Mouse (Mus musculus) cerebellum, postnatal 4 days (tissue): ENCODE results near the gene Taz.

Experiments used
- DNase-seq, 2 experiments: peaks; one replicate each; pipeline ENCODE4 v3.0.0; 2022; ENCODE audit warnings: low spot score in 2 of 2, mixed read lengths in 1 of 2

Taz gene

DNA sequence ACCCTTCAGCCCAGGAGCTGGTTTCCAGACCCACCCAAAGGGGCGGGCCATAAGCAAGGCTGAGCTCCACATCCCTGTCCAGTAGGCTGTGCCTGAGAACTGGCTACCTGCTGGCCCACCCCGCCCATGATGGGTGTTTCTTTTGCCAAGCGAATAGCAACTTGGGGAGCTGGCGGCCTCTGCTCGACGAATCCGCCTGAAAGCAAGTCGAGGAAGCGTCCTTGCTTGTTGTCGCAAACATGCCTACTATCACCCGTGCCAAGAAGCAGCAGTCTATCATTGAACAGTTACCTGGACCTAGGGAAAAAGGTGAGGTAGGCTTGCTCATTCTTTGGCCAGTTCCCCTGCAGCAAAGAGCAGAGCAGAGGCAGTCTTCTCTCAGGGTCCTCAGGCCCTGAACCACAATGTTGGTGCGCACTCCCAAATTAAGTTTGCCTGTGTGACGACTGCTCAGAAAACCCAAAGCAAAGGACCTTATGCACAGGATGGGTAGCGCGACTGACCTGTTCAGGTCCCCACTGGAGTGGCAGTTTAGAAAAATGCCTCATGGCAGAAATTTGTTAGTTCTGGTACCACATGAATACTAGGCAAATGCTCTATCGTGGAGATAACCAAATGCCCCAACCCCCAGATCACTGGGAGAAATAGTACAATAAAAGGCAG lies at the start of gene Taz, which contains the start of gene Dnase1l1:
TSS of gene Taz (plus strand) at position 181 of the 663 bp plus-strand sequence.
TSS of gene Dnase1l1 (minus strand) at position 606 of the 663 bp plus-strand sequence.
- peak in 1 of 2 experiments; percentile 31 for DNase-seq

DNA sequence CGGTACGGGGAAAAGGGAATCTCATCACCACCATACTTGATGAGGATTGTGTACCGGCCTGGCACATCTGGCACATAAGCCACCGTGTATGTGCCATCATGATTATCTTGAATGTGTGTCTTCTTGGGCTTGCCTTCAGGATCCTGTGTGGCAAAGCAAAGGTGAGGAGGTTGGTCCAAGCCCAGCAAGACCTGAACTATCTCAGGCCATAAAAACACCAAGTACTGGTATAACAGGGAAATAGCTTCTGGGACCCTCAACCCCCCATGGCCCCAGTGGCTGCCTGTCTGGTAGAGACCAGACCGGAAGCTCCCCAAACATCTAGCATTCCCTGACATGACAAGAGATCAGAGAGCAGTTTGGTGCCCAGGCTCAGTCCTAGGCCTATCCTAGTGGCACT lies 48.5 kb upstream of the Taz start:
- DNase-seq, result no peak

DNA sequence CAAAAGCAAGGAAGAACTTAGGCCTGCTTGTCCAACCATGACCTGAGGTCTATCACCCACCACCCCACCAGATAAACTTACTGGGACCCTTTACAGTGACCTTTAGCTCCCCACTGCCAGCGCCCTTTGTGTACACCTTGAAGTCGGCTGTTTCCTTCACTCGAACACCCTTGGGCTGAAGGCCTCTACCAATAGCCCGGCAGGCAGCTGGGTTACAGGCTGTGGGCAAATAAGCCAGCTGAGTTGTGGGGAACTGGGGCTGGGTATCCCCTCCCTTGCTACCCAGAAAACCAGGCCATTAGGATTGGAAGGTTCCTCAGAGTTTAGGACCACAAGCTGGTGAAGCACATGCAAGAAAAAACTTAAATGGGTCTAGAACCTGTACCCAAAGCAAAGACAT lies 41.4 kb upstream of the Taz start:
- DNase-seq, result no peak

DNA sequence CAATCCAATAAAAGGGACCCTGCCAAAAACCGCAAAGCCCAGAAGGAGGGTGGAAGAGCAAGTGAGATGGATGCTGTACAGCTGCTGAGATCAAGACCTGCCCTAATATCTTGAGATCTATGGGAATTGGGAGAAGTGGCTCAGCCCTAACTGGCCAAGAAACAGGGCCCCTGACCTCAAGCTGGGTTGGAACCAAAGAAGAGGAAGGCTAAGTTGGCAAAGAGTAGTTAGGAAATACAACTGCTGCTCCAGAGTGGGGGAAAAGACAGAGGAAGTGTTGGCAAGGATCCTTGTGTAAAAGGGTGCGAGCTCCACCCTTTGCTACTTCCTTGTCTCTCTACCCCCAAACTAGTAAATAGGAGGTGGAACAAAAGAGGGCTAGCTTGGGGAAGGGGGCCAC lies 38.3 kb upstream of the Taz start:
- no peak for DNase-seq

DNA sequence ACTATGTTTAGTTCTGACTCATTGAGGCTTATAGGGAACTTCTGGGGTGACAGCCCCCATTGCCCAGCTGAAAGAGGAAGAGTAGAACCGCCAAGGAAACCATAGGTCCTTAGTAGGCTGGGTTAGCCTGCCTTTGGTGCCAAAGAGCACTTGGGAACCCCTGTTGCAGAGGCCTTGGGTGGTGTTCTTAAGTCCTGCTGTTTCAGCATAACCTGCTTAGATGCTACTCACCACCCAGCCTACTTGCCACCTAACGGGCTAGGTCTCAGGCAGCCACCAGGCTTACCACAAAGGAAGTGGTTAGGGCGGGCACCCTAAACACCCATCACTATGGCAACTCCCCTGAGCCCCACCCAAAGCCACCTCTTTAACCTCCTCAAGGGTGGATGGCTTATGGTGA lies 37.9 kb upstream of the Taz start:
- no peak for DNase-seq

DNA sequence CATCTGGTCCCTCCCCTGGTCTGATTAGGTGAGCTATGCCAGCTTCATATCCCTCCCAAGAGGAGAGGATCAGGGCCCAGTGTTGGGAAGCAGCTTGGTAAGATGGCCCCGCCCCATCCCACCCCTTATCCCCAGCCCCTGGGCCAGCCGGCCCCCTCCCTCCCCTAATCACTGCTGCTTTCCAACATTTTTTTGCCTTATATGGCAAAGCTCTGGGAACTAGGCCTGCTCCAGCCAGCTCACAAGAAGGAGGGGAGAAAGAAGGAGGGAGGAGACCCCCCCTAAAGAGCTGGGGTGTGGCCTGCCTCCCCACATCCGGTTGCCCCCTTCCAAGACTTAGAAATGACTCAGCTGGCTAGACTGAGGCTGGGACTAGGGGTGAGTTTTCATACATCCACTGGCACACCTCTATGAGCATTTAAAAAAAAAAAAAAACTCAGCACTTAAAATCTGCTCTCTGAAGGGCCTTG lies 37.1 kb upstream of the Taz start:
- DNase-seq, result peak in 1 of 2 experiments; percentile 12

DNA sequence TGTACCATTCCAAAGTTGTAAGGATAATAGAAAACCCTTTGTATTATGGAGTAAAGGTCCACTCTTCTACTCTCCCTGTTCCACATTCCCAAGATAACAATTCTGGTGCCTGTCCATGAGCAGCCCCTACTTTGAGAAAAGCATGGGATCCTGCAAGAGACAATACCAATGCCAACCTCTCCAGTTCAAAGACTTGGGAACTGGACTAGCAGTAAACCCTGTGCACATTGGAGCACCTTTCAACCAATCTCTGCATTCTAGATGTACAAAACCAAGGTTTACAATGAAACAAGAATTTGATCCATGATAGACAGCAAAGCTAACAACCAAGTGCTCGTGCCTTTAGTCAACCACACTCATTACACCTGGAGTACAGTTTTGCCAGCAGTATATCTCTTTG lies 36.6 kb upstream of the Taz start:
- DNase-seq, result no peak

DNA sequence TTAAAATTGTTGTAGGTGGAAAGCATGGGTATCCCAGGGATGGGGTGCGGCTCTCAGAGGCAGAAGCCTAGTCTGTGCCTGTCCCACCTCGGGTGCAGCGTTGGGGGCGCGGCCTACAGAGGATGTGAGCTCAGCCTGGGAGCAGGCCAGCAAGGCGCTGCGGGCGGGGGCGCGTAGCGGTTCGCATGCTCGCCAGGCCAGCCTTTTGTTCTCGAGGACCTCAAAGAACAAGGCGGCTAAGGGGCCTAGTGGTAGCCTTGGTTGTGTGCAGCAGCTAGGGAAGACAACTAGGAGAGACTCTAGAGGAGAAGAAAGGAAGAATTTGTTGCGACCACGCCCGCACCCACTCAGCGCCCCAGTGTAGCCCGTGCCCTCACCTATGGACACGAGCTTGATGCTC lies 36.0 kb upstream of the Taz start:
- peak; percentile 53 to 73 for DNase-seq

DNA sequence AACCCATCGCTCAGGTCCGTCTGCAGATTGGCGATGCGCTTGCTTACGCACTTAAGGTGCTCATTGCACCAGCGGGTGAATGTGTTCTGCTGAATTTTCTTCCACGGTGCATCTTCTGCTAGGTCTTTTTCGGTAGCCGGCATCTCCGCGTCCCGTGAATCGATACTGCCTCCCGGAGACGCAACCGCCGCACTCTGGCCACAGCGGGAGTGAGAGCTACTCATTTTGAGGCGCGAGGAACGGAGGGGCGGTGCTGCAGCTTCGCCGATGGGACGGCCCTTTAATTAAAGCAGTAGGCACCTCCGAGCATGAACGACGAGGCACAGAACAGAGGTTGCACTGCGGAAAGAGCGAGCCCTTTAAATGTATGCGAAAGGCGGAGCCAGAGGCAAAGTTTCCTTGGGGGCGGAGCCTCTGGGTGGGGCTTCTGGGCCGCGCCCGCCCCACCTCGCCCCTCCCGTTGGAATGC lies 35.5 kb upstream of the Taz start:
- peak; percentile 56 to 73 for DNase-seq

DNA sequence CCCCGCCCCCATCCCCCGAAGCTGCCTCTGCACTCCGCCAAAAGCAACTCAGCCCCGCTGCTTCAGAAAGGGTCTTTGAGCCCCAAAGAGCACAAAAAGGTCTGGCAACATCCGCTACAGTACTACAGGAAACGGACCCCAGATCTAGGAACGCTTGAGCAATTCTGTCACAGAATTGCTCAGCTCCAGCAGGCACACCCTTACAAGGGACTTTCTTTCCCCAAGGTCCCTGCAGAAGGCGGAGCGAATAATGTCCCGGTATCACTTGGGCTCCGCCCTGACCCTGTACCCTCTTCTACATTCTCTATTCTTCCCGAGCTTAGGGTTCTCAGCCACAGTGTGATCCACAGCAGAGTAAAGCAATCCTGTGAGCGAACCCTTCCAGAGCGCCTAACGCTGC lies 35.0 kb upstream of the Taz start:
- no peak for DNase-seq

DNA sequence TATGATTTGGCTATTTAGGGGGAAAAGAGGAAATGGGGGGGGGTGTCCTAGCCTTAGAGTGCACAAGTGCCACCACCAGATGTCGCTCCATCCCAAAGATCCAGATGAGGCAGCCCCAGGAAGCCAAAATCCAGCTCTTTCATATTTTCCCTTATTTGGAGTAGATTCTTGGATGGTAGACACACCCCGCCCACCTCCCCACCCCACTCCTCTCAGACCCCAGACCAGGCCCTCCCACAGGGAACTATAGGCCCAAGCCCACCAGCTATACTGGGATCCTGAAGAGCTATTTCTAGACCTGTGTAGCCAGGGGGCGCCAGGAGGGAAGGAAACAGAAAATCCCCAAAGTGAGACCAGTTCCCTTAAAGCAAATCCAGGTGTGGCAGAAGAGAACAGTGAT lies 33.1 kb upstream of the Taz start:
- peak in 1 of 2 experiments; percentile 63 for DNase-seq

DNA sequence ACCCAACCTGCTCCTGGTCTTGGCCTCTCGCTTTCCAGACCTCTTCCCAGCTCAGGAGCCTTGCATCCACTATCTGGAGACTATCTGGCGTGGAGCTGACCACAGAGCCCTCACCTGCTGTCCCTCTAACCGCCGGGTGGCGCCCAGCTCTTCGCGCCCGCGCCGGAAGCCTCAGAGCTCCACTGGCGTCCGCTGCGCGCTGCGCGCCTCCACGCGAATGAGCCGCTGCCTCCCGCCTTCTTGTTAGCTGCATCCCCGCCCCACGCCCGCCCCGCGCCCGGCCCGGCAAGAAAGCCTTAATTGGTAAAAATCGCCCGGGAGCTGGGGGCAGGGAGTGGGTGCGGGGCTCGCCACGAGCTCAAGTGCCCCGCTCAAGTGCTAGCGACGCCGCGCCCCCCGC lies 32.1 kb upstream of the Taz start, which contains the start of gene Flna:
TSS of gene Flna (minus strand) at position 206 of the 400 bp plus-strand sequence.
- peak in 1 of 2 experiments; percentile 63 for DNase-seq

DNA sequence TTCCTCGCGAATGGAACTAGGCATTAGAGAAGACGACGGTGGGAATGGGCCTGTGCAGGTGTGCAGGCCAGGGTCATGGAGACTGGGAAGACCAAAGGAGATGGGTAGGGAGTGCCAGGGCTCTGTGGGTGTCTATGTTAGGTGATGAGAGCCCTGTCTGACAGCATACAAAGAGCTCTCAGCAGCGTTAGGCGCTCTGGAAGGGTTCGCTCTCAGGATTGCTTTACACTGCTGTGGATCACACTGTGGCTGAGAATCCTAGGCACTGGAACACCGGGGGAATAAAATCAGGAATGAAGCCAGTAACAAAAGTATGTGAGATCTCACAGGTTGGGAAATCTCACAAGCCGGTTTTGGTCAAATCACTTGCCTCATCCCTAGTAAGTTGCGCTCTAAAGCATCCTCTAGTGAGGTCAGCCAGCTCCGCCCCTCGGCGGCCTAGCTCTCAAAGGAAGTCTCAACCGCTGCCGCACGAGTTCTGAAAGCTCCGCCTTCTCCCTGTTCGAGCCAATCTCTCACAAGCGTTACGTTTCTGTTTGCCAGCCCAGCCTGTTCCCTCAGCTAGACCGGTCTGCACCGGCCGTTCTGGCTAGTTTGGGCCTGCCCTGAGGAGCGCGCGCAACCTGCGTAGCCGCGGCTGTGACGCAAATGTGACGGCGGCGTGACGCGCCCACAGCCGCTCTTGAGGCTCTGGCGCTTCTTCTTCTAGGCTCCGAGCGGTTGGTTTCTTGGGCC lies 27.4 kb upstream of the Taz start, which contains the start of gene Emd:
TSS of gene Emd (plus strand) at position 535 of the 735 bp plus-strand sequence.
- peak; percentile 53 to 80 for DNase-seq

DNA sequence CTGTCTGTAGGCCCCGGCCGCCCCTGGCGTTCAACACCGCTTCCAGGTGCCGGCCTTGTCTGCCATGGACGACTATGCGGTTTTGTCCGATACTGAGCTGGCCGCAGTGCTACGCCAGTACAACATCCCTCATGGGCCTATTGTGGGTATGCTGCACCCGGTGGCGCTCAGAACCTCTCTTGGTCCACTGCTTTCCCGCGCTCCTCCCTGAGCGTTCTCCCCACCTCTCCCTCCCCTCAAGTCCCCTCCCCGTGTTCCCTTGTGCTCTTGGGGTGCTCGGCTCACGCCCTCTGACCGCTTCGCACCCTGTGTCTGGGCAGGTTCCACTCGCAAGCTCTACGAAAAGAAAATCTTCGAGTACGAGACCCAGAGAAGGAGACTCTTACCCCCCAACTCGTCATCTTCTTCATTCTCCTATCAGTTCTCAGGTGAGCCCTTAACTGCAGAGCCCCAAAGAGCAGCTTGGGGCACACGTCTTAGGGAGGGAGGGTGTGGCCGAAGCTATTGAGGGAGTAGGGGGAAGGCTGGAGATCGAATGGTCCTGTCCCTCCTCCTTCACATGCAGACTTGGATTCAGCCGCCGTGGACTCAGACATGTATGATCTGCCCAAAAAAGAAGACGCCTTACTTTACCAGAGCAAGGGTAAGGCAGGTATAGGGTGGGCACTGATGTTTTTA lies 26.7 kb upstream of the Taz start:
- DNase-seq, result no peak

DNA sequence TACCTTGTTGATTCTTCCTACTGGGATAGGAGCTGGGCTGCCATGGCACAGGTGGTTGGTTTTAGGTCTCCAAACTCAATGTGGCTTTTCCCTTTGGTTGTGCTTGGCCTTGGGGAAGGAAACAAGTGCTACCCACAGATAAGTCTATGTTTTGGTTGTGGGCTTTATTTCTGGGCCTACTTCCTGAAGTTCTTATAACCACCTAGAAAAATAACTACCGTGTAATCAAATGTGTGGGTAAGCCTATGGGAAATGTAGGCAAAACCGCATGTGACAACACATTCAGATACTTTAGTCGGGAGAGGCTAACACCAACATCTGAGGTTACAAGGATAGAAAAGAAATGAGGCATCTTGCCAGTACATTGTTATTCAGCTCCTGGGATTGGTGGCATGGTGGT lies 24.0 kb upstream of the Taz start:
- DNase-seq, result no peak

DNA sequence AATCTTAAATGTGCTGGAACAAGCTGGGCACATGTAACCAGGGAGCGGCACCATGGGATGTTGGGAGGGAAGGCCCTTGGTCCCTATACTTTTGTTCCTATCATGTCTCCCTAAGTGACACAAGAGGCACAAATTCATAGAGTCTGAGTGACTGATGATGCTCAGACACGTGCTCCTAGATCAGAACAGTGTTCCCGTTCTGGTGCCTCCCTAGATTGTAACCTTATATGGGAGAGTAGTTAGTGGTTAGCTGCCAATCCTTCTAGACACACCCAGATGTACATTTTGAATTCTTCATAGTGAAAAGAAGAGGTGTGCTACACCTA lies 12.0 kb upstream of the Taz start:
- DNase-seq, result no peak

DNA sequence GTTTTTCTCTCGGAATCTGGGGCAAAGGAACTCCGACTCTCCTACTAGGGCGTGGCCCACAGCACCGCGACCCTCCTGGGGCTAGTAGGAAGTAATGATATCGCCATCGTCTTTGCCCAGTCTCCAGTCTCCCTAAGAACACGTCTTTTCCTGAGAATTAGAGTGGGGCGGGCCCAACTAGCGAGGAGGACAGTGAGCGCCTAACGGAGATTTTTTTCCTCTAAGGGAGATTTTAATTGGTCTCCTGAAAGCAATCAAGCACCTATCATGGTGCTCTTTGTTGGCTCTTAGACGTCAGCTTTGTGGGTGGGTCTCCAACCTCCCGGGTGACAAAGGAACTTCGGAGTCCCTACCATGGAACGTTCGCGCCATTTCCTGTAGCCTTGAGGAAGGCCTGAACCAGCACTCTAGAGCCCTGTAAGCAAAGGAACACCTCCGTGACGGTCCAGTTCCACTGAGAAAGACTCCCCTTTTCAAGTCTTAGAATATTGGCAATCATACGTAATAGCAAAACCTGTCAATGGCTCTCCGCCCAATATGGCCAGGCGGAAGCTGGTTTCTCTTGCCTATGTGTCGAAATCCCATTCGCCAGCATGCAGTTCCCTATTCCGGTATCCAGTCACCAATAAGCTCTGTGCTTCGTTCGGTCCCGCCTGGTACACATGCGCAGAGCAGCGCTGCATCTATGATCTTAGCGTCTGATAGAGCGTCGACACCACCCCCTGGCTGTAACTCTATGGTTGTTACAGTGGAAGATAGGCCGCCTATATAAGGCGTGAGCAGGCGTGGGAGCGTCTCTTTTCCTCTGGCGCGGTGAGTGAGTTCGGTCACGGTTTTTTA lies 11.4 kb upstream of the Taz start, which contains the start of gene Rpl10:
TSS of gene Rpl10 (plus strand) at position 751 of the 840 bp plus-strand sequence.
- DNase-seq, result peak; percentile 57 to 80

DNA sequence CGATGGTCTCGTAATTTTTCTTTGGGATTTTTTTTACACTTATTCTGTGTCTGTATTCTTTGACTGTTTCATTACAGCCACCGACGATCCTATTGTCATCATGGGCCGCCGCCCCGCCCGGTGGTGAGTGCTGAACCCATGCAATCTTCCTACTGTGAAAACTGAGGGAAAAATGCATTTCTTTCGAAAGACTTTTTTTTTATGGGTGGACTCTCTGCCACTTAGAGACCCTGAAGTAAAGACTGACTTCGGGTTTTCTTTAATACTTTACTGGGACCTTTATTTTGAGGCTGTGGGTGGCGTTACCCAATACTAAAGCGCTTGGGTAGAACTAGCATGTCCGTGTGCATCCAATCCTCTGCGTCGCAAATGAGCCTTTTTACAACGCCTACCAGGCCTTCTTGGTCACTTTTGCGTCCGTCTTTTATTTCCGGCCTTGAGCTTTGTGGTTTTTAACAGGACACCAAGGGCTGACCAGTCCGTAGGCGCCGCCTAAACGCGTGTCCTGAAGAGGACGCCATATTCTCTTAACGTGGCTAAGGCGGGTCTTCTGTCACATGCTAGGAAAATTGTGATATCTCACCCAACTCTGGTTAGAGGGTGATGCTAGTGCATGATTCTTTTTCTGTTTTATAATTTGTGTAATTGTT lies 10.7 kb upstream of the Taz start:
- DNase-seq, result no peak

DNA sequence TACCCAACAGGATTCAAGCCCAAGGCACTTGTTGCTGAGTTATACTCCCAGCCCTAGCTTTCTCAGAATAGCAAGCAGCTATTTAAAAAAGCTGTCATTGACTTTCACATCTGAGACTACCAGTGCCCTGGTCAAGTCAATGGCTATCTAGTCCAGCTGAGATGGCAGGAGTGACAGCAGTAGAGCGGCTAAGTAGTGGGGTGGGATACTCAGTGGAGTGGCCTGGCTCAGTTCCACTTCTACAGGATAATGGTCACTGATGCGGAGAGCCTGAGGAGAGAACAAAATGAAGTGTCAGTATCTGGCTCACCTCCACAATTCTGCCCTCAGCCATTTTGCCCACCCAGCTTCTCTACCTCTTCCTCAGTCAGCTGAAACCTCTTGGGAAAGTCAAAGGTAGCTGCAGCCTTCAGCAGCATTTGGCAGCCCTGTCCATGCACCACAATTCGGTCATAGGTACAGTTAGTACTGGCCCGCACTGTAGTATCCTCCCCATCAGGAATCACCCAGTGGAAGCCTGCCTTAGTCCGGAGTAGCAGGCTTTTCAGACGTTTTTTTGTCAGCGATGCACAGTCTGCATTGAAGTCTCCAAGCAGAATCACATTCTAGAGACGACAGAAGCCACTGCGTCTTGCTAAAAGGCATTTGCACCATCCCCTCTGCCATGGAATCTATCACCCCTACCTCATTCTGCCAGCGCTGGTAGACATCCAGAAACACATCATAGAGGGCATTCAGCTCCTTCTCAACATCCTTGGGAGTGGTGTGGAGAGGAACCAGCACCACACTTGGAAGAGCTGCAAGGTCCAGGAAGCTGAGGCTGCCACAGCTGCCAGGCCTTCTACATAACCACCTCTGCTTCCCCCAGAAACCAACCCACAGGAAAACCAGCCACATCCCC lies 8.0 kb upstream of the Taz start:
- DNase-seq, result no peak

DNA sequence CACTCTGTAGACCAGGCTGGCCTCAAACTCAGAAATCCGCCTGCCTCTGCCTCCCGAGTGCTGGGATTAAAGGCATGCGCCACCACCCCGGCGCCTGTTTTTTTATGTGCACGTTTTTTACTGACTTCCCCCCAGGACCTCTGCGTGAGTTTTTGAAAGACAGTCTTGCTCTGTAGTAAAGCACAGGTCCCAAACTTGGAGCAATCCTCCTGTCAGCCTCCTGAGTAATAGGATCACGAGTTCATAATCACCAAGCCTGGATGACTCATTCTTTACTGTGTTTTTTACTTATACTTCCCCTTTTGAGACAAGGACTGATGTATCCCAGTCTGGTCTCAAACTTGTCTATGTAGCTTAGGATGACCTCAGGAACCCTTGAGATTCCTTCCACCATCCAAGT lies 3.8 kb upstream of the Taz start:
- no peak for DNase-seq
